Mouse (Mus musculus) testis, adult 2 months (tissue): ENCODE results near the gene Prkce. TPM values are rescaled to one million over a fixed set of nuclear protein-coding genes. Genes with fewer than 3 reads are reported as not detected.

ENCODE experiments used
- H3K27ac ChIP-seq: fragments of 200-500 bp; 2 replicates; pipeline ENCODE4 v1.5.1; 2012; ENCODE audit warnings: low read depth, low read length; ENCODE audit not compliant: control insufficient read depth, insufficient read depth
- H3K27me3 ChIP-seq: fragments of 200-500 bp; 2 replicates; pipeline ENCODE4 v1.6.1; 2012; ENCODE audit warnings: mild to moderate bottlenecking, low read length, moderate library complexity; ENCODE audit not compliant: control insufficient read depth, insufficient read depth
- H3K36me3 ChIP-seq: fragments of 200-500 bp; 2 replicates; pipeline ENCODE4 v1.6.1; 2012; ENCODE audit warnings: mild to moderate bottlenecking, low read length; ENCODE audit not compliant: control insufficient read depth, insufficient read depth
- H3K4me1 ChIP-seq: fragments of 200-500 bp; 2 replicates; pipeline ENCODE4 v1.6.1; 2012; ENCODE audit warnings: low read length; ENCODE audit not compliant: control insufficient read depth, insufficient read depth
- H3K4me3 ChIP-seq: fragments of 200-500 bp; 2 replicates; pipeline ENCODE4 v1.5.1; 2012; ENCODE audit warnings: low read depth, mild to moderate bottlenecking, low read length, moderate library complexity, mixed read lengths; ENCODE audit not compliant: control insufficient read depth
- CTCF ChIP-seq: fragments of 200-500 bp; IDR thresholded peaks from 2 replicates; pipeline ENCODE4 v1.5.1; 2012; ENCODE audit warnings: low read depth, mild to moderate bottlenecking, inconsistent platforms, low read length, moderate library complexity; ENCODE audit not compliant: control insufficient read depth, insufficient read depth, insufficient replicate concordance
- POLR2A ChIP-seq: fragments of 200-500 bp; IDR thresholded peaks from 2 replicates; pipeline ENCODE4 v1.6.1; 2012; ENCODE audit warnings: low read depth, mild to moderate bottlenecking, inconsistent platforms, low read length, moderate library complexity; ENCODE audit not compliant: control insufficient read depth
- polyA plus RNA-seq: library from polyadenylated mRNA; depleted of rRNA; stranded (reverse); fragments of >200 nt; gene quantifications from 2 replicates; pipeline ENCODE4 v1.2.3, GENCODE M21; 2012

The Prkce gene
- polyA plus RNA-seq, 1 experiment: 1.2 TPM

DNA sequence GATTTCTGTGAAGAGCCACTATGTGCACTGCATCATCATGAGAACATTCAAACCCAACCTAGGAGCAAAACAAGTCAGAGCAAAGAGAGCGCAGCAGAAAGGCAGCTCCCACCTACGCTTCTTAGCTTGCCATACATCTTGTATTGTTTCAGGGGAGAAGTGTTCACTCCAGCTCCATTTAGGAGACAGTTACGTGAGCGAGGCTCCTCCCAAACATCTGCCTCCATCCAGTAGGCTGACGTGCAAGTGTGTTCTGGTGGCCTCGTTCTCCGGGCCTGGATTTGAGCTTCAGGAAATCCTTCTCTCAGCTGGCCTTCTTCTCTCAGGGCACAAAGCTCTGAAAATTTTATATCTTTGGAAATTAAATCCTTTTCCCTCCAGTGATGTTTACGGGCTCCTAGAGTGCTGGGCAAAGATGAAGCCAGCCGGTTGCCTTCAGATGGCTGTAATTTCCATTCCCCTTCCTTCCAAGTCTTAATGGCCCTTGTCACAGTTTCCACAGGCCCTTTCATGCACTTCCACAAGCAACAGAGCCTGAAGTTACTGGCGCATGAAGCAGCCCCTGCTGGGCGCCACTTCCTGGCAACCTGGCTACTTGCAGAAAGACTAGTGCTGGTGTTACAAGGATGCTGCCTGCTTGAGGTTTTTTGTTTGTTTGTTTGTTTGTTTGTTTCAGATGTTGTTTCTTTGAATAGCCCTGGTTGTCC lies 237.4 kb downstream of the Prkce start:
- no peak for TF ChIP-seq CTCF
- no peak for TF ChIP-seq POLR2A
- H3K4me1 ChIP-seq: no peaks in the 10 kb centered on the region
- no peaks in the 10 kb centered on the region for H3K27me3 ChIP-seq
- no peak overlapping the region for H3K4me3 ChIP-seq
- H3K27ac ChIP-seq: no peak overlapping the region
- no peaks in the 10 kb centered on the region for H3K36me3 ChIP-seq

DNA sequence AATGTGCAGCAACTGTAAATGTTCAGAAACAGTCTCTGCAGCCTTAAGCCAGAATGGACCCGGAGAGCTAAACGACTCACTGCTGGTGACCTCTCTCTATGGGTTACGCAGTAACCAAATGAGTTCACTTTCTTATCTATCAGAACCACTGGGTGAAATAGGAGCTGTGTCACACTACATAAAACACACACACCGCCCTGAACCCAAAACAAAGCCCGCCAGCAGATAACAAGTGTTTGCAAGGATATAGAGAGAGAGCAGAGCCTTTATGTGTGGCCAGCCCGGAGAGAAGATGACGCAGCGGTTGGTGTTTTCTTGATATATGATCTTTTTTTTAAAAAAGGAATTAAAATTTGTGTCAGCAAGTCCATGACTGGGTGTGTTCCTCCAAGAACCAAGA lies 238.1 kb downstream of the Prkce start:
- Histone ChIP-seq H3K36me3 (no peaks in the 10 kb centered on the region), H3K27me3 (no peaks in the 10 kb centered on the region), H3K27ac (no peak overlapping the region), H3K4me3 (no peak overlapping the region), H3K4me1 (no peaks in the 10 kb centered on the region)
- TF ChIP-seq CTCF (no peak), POLR2A (no peak)

DNA sequence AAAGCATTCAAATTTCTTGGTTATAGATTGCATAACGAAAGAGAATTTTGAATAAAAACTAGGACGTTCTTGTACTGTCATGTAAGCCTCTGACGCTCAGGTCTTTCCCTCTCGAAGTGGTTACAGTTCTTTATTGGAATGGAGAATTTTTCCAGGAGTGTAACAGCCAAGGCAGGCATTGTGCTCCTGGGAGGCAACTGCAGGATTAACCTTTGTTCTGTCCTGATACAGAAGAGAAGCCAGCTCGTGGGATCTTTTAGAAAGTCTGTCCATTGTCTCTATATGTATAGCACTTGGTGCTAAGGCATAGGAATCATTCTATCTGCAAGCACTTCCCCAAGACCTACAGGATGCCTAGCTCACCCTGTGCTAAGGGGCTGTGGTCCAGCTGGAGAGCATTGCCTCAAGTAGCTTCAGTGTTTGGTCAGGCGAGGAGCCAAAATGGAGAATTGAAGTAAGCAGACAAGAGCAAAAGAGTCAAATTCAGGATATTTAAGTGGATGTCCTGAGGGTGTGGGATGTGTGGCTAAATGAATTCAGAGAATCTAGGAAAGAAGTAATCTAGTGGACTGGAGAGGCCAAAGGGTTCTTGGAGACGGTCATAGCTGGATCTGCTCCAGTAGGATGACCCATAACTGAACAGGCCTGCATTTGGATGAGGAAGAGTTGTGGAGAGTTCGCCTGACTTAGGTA lies 240.5 kb downstream of the Prkce start:
- Histone ChIP-seq H3K36me3 (no peaks in the 10 kb centered on the region), H3K4me1 (no peaks in the 10 kb centered on the region), H3K4me3 (no peak overlapping the region), H3K27ac (no peak overlapping the region), H3K27me3 (no peaks in the 10 kb centered on the region)
- TF ChIP-seq CTCF (no peak), POLR2A (no peak)

DNA sequence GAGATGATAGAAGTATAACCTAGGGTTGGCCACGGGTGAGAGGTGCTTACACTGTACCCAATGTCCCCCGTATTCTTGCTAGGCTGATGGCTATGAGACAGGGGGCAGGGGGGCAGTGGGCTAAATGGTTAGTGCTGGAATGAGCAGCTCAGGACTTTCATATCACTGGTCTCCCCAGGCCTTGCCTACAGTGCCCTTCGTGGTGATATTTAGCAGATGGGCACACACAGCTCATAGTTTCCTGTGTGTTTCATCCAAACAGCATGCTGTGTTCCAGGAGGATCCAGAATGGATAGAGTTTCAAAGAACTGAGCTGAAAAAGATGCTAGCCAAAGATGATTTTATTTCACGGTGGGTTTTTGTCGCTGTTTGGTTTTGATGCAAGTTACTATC lies 241.0 kb downstream of the Prkce start:
- H3K4me1 ChIP-seq: no peaks in the 10 kb centered on the region
- no peaks in the 10 kb centered on the region for H3K36me3 ChIP-seq
- H3K27me3 ChIP-seq: no peaks in the 10 kb centered on the region
- TF ChIP-seq POLR2A (no peak), CTCF (no peak)
- H3K4me3 ChIP-seq: no peak overlapping the region
- H3K27ac ChIP-seq: no peak overlapping the region

DNA sequence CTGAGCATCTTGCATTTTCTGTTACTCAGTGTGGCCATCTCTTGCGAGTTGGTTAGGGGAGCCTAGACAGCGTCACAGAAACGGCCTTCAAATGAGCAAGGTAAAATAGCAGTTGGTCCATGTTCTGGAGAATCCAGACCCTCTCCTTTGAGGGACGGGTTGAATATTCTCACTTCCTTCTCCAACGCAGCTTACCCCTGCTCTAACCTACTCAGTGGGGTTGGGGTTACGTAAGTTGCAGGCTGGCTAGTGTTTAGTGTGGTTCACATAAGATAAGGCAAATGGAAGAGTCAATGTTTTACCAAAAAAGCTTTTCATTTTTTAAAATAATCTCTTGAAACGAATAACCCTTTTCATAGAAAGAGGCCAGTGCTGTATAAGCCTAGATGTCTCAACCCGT lies 241.9 kb downstream of the Prkce start:
- no peak overlapping the region for H3K4me3 ChIP-seq
- TF ChIP-seq CTCF (no peak), POLR2A (no peak)
- H3K27ac ChIP-seq: no peak overlapping the region
- H3K27me3 ChIP-seq: no peaks in the 10 kb centered on the region
- no peaks in the 10 kb centered on the region for H3K4me1 ChIP-seq
- H3K36me3 ChIP-seq: no peaks in the 10 kb centered on the region

DNA sequence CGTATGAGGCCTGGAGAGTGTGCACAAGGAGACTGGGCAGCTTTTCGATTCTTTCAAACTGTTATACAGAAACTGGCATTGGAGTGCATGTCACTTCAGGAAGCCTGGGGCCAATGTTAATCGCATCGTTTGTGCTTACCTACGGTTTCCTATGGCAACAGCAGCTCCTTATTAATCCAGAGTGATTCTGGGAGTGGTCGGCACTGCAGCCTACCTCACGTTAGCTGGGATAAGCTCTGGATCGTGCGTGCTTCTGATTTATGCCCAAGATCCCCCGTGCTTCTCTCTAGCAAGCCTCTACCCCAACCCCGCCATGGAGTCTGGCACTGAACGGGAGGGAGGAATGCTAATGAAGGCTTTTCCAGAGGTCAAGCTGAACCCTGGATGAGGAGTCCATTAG lies 242.9 kb downstream of the Prkce start:
- Histone ChIP-seq H3K27ac (no peak overlapping the region), H3K4me1 (no peaks in the 10 kb centered on the region), H3K27me3 (no peaks in the 10 kb centered on the region), H3K4me3 (no peak overlapping the region), H3K36me3 (no peaks in the 10 kb centered on the region)
- TF ChIP-seq CTCF (no peak), POLR2A (no peak)

DNA sequence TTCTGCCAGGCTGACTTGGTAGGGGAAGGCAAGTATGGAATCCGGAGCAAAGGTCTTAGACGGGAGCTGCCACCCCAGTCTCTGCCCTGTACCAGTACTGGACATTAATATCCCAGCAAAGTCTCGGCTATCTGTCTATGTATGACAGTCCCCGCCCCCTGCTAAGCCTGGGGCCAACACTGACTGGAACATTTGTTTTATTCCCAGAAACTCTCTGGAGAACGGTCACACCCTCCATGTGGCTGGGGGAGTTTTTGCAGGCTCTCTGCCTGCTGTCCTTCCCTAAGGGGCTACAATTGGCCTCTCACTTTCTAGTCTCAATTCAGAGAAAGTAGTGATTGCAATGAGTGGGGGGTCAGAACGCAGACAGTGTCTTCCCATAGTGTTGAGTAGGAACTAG lies 244.6 kb downstream of the Prkce start:
- no peaks in the 10 kb centered on the region for H3K27me3 ChIP-seq
- no peak overlapping the region for H3K4me3 ChIP-seq
- H3K27ac ChIP-seq: no peak overlapping the region
- no peaks in the 10 kb centered on the region for H3K4me1 ChIP-seq
- no peak for TF ChIP-seq CTCF
- TF ChIP-seq POLR2A: no peak
- no peaks in the 10 kb centered on the region for H3K36me3 ChIP-seq

DNA sequence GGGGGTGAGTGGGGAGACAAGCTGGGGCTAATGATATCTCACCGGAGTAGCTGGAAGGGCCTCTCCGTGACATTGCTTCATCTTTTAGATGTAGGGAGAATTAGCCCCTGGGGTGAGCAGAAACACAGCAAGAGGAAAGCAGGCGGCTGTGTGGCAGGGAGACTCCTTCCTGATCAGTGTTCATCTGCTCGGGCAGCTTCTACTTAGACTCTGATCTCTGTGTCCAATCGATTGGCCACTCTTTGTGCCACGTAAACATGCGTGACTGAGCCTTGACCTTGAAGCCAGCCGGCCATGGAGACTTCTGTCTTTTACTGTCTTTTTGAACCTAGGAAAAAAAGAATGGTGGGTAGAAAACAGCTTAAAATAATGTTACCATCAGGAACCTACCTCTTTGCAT lies 247.0 kb downstream of the Prkce start:
- TF ChIP-seq POLR2A (no peak), CTCF (no peak)
- Histone ChIP-seq H3K4me3 (no peak overlapping the region), H3K36me3 (no peaks in the 10 kb centered on the region), H3K27ac (no peak overlapping the region), H3K4me1 (no peaks in the 10 kb centered on the region), H3K27me3 (no peaks in the 10 kb centered on the region)
